Mouse (Mus musculus) erythroblast, embryonic 14.5 days (primary cell): ENCODE results near the gene Cblb.

Source experiments
- GATA1 ChIP-seq: IDR thresholded peaks from 2 replicates; pipeline ENCODE4 v1.6.1; 2012; ENCODE audit warnings: low read length, inconsistent platforms, mixed read lengths
- TAL1 ChIP-seq: IDR thresholded peaks from 3 replicates; pipeline ENCODE4 v1.6.1; 2012; ENCODE audit warnings: low read length, inconsistent platforms, mixed read lengths

GRCm38 (mm10) chr16:52194040-52194439, 163.0 kb downstream of the Cblb start:
- TF ChIP-seq GATA1 (no peak), TAL1 (no peak)
